Mouse (Mus musculus): ENCODE measurements around the gene Ctcfl.

- no peak for TF ChIP-seq CTCF (IDR thresholded peaks at IDR 0.05; ENCODE audit: low read depth)
- no peak for TF ChIP-seq EP300 (optimal IDR thresholded peaks at IDR 0.05)
Measured at GRCm38 (mm10) chr2:173060450-173060849, 58.9 kb downstream of the Ctcfl start.
